Mouse (Mus musculus) splenic B cell, adult 2 months (primary cell): ENCODE data around the gene Zan.
"Not testable (repeated sequence)": the region's sequence is repeated elsewhere in the genome, so short reads cannot be mapped to it uniquely, and the experiment has no call there.

ENCODE experiments used
- DNase-seq: peaks from one replicate; pipeline ENCODE4 v3.0.0-alpha.2; 2011; ENCODE audit warnings: low read depth, low spot score
- H3K27me3 ChIP-seq: 2 replicates; pipeline ENCODE4 v1.6.1; 2012; ENCODE audit warnings: mild to moderate bottlenecking, low read length, moderate library complexity, mixed read lengths; ENCODE audit not compliant: control insufficient read depth, poor library complexity, insufficient read depth, severe bottlenecking
- H3K36me3 ChIP-seq: 2 replicates; pipeline ENCODE4 v1.6.1; 2012; ENCODE audit warnings: mild to moderate bottlenecking, low read length, moderate library complexity, mixed read lengths; ENCODE audit not compliant: control insufficient read depth, poor library complexity, insufficient read depth, severe bottlenecking

The Zan gene

GRCm38 (mm10) chr5:137474351-137474750 is 2.5 kb downstream of the Zan start:
- no peaks in the 10 kb centered on the region for H3K36me3 ChIP-seq
- no peaks in the 10 kb centered on the region for H3K27me3 ChIP-seq
- no peak for DNase-seq

DNA sequence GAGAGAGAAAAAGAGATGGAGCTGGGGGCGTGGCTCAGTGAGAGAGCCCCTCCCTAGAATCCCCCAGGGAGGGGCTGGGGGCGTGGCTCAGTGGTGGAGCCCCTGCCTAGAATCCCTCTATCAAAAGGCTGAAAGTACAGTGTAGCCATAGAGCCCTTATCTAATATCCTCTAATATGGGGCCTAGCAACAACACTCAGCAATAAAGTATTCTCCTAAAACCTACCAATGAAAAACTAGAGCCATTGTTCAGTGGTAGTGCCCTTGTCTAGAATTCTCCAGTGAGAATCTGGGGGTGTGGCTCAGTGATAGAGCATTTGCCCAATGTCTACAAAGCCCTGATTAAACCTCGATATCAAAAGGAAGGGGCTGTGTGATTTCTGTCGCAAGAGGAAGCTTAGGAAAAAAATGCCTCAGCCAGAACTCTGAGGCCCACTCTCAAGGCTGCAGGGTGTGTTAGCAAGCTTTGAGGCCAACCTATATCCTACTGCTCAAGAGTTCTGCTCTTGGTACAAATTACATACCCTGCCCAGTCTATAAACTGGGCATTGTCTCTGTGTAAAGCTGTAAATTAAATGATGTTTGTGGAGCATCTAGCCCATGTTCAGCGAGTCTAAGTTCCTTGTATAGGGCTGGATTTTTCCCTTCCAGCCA is 4.5 kb downstream of the Zan start:
- Histone ChIP-seq H3K27me3 (no peaks in the 10 kb centered on the region), H3K36me3 (no peaks in the 10 kb centered on the region)
- DNase-seq: no peak

DNA sequence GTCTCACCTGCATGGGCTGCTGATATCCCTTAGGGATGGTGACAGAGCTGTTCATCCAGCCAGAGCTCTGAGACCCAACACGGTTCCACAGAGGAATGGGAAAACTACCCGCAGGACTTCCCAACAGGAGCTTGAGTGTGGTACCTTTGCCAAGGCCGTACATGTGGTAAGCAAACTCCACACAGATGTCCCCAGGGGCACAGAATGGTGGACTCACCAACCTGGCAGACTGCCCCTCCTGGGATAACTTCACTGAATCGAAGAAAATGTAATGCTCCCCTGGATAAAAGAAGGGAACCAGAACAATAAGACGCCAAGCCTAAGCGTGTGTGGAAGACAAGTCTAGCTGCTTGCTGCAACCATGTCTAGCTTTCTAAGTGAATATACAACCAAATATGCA is 9.9 kb downstream of the Zan start:
- Histone ChIP-seq H3K36me3 (no peaks in the 10 kb centered on the region), H3K27me3 (no peaks in the 10 kb centered on the region)
- DNase-seq: no peak

GRCm38 (mm10) chr5:137465049-137465448 is 11.8 kb downstream of the Zan start:
- no peaks in the 10 kb centered on the region for H3K27me3 ChIP-seq
- H3K36me3 ChIP-seq: no peaks in the 10 kb centered on the region
- DNase-seq: no peak

GRCm38 (mm10) chr5:137455866-137456591 is 20.8 kb downstream of the Zan start:
- no peak for DNase-seq
- H3K36me3 ChIP-seq: no peaks in the 10 kb centered on the region
- H3K27me3 ChIP-seq: no peaks in the 10 kb centered on the region

- no peak for DNase-seq
- Histone ChIP-seq H3K27me3 (no peaks in the 10 kb centered on the region), H3K36me3 (no peaks in the 10 kb centered on the region)
Observed at GRCm38 (mm10) chr5:137455206-137455605, 21.7 kb downstream of the Zan start.

DNA sequence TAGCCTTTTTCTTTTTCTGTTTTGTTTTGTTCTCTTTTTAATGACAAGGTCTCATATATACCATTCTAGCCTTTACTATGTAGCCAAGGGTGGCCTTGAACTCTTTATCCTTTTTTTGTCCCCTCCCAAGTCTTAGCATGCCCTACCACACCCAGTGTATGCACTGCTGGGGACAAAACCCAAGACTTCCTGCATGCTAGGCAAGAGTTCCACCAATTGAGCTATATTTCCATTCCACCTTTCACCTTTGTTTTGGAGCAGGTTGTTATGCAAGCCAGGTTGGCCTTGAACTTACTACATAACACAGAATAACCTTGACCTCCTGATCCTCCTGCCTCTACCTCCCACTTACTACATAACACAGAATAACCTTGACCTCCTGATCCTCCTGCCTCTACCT is 31.3 kb downstream of the Zan start:
- DNase-seq: no peak
- no peaks in the 10 kb centered on the region for H3K27me3 ChIP-seq
- no peaks in the 10 kb centered on the region for H3K36me3 ChIP-seq

GRCm38 (mm10) chr5:137440216-137440855 is 36.5 kb downstream of the Zan start:
- no peak for DNase-seq
- Histone ChIP-seq H3K36me3 (no peaks in the 10 kb centered on the region), H3K27me3 (no peaks in the 10 kb centered on the region)

GRCm38 (mm10) chr5:137433889-137434288 is 43.0 kb downstream of the Zan start:
- Histone ChIP-seq H3K36me3 (no peaks in the 10 kb centered on the region), H3K27me3 (no peaks in the 10 kb centered on the region)
- no peak for DNase-seq

DNA sequence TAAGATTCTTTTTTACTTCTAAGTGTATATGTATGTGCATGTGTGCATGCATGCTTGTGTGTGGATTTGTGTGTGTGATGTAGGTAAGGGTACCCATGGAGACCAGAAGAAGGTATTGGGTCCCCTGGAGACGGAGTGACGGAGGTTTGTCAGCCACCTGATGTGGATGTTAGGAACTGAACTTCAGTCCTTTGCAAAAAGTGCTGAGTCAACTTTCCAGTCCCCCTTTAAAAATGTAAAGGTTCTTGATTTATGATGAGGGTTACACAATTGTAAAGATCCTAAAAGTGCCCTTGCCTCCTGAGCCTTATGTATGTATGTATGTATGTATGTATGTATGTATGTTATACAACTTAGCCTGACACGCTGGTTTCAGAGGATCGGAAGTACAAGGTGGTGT is 46.5 kb downstream of the Zan start:
- not testable (repeated sequence) for H3K27me3 ChIP-seq, DNase-seq, H3K36me3 ChIP-seq

DNA sequence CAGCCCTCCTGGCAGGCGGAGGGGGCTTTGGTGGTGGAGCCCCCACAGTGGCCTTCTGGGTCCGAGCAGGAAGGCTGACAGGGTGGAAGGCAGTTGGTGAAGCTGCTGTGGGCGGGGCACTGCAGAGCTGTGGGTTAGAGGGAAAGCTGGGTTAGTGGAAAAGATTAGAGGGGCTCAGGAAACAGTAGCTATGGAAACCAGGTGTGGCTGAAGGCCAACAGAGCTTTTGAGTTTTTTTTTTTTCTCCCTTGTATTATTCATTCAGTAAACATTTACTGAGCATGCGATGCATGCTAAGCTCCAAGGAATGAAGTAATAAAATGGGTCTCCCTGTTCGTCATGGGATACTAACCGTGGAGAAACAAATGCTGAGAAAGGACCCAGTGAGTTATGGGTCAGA is 51.2 kb downstream of the Zan start:
- Histone ChIP-seq H3K27me3 (no peaks in the 10 kb centered on the region), H3K36me3 (no peaks in the 10 kb centered on the region)
- no peak for DNase-seq

- H3K27me3 ChIP-seq: no peaks in the 10 kb centered on the region
- no peak for DNase-seq
- no peaks in the 10 kb centered on the region for H3K36me3 ChIP-seq
Observed at GRCm38 (mm10) chr5:137419841-137420240, 57.0 kb downstream of the Zan start.

DNA sequence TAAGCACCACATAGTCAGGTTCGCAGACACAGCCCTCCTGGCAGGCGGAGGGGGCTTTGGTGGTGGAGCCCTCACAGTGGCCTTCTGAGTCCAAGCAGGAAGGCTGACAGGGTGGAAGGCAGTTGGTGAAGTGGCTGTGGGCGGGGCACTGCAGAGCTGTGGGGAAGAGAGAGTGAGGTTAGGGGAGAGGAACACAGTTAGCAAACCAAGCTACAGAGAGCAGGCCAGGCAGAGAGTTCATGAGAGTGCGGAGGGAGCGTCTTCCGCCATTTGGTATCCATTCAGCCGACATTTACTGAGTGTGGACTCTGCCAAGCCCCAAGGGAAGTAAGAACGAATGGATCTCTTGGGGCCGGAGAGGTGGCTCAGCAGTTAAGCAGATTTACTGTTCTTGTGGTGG is 57.8 kb downstream of the Zan start:
- Histone ChIP-seq H3K27me3 (no peaks in the 10 kb centered on the region), H3K36me3 (no peaks in the 10 kb centered on the region)
- DNase-seq: no peak

DNA sequence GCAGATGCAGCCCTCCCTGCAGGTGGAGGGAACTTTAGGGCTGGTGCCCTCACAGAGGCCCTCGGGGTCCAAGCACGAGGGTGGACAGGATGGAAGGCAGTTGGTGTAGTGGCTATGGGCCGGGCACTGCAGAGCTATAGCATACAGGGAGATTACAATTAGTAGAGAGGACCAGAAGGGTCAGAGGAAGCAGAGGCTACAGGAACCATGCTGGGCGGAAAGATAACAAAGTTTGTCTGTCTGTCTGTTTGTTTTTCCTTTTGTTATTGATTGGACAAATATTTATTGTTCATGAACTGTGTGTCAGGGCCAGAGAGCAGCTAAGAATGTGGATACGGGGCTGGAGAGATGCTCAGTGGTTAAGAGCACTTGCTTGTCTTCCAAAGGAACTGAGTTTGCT is 62.6 kb downstream of the Zan start:
- no peak for DNase-seq
- Histone ChIP-seq H3K27me3 (no peaks in the 10 kb centered on the region), H3K36me3 (no peaks in the 10 kb centered on the region)

DNA sequence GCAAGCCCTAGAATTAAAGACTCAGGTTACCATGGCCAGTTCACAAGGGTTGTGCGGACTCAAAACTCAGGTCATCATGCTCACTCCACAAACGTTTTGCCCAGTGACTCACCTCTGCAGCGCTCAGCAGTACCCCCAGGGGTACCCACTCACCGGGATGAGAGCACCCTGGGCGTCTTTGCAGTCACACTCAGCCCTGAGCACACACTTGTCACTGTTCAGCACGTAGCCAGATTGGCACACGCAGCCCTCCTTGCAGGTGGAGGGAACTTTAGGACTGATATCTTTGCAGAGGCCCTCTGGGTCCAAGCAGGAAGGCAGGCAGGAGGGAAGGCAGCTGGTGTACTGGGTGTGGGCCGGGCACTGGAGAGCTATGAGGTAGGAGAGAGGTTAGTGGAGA is 65.6 kb downstream of the Zan start:
- no peak for DNase-seq
- Histone ChIP-seq H3K27me3 (no peaks in the 10 kb centered on the region), H3K36me3 (no peaks in the 10 kb centered on the region)
